Mouse (Mus musculus) cerebellum, postnatal 10 days (tissue): ENCODE results near the gene 4930469K13Rik.
A peak's percentile ranks its signal among the peaks of the same experiment; 100 is the strongest.
"Not testable (repeated sequence)": the region's sequence is repeated elsewhere in the genome, so short reads cannot be mapped to it uniquely, and the experiment has no call there.

ENCODE experiments used
- DNase-seq, 2 experiments: peaks; one replicate each; pipeline ENCODE4 v3.0.0; 2021; ENCODE audit warnings: mixed read lengths in 2 of 2

Gene 4930469K13Rik

DNA sequence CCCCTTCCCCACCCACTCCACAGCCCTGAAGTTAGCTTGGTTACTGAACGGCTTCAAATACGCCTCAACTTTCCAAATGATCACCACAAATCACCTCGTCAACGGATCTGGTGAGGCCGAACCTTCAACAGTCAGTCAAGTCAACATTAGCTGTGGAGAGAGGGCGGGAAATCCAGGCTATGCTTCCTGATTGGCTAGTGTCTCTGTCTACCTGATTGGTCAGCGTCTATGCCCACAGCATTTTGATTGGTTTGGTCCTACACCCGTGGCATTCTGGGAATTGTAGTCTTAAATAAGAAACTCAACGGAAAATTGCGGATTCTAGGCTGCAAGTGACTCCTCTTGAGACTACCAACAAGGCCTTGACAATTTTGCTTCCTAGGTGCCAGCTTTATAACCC lies at the start of gene 4930469K13Rik:
Gene 4930469K13Rik (minus strand): TSS at position 133 of the 400 bp plus-strand sequence.
- DNase-seq, result peak; percentile 44 to 46

- peak; percentile 31 to 35 for DNase-seq
Observed at GRCm38 (mm10) chr11:34146934-34147333, 48.6 kb upstream of the 4930469K13Rik start.

GRCm38 (mm10) chr11:34144421-34144820 lies 46.1 kb upstream of the 4930469K13Rik start:
- DNase-seq, result peak; percentile 61 to 74

GRCm38 (mm10) chr11:34143984-34144383 lies 45.6 kb upstream of the 4930469K13Rik start:
- no peak for DNase-seq

DNA sequence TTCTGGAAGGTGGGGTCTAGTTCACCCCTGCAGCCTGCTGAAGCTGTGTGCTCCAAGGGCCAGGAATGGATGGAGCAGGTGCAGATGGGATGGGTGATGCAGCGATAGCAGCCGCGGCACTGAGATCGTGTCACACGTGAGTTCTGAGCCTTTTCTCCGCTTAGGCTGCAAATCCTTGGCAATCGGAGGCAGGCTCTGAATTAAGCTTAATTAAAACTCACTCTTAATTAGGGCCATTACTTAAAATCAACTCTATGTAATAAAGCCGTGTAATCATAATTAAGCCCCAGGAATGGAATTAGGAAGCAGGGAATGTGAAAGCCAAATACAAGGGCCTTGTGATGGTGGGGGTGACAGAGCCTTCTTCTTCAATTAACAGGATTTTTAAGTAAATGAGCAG lies 40.9 kb upstream of the 4930469K13Rik start:
- no peak for DNase-seq

DNA sequence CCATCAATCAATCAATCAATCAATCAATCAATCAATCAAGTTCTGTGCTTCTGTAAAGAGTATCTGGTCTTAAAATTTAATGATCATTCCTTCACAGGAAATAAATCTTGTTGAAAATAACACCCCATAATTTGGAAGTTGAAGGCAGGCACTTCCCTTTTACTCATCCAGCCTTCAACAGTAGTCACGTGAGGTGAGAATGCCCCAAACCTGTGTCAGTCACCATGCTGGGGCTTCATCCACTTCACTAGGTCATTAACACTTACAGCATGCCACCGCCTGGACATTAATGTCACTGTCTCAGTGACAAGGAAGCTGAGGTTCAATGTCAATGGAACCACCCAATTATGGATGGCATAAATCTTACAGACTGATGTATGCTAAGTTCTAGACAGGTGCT lies 30.1 kb upstream of the 4930469K13Rik start:
- DNase-seq, result no peak

- DNase-seq, result not testable (repeated sequence)
Observed at GRCm38 (mm10) chr11:34125727-34126126, 27.4 kb upstream of the 4930469K13Rik start.

DNA sequence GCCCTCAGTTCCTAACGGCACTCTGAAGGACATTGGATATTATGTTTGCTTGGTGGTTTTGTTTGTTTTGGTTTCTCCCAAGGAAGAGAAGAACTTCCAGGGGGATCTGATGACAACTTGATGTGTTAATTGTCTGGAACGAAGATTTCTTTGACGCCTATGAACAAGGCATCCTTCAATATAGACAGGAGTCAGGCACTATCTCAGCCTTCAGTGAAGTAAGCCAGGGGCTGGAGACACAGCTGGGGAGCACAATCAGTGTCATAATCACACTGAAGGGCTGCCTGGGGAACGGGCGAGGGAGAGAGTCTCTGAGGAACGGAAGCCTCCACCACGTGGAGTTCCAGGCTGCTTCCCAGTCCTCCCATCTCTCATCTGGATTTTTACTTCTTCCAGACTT lies 26.5 kb upstream of the 4930469K13Rik start:
- no peak for DNase-seq

- DNase-seq, result peak; percentile 72
Observed at GRCm38 (mm10) chr11:34123147-34123546, 24.8 kb upstream of the 4930469K13Rik start.

DNA sequence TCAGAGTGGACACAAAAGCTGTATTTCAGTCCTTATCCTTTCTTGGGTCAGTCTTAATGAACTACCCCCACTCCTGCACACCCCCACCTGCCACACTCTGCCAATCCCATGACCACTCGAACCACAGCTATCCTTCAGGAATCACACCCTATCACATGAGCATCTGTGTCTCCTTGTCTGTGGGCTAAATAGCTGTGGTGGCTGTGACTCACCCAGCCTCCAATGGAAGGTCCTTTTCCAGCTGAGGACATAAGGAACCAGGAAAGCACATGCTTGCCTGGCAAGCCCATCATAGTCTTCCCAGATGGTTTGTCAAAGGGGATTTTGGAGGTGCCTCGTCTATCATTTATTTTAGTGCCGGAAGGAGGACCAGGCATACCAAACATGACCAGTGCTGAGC lies 20.0 kb upstream of the 4930469K13Rik start:
- DNase-seq, result no peak

GRCm38 (mm10) chr11:34117581-34117980 lies 19.2 kb upstream of the 4930469K13Rik start:
- no peak for DNase-seq

DNA sequence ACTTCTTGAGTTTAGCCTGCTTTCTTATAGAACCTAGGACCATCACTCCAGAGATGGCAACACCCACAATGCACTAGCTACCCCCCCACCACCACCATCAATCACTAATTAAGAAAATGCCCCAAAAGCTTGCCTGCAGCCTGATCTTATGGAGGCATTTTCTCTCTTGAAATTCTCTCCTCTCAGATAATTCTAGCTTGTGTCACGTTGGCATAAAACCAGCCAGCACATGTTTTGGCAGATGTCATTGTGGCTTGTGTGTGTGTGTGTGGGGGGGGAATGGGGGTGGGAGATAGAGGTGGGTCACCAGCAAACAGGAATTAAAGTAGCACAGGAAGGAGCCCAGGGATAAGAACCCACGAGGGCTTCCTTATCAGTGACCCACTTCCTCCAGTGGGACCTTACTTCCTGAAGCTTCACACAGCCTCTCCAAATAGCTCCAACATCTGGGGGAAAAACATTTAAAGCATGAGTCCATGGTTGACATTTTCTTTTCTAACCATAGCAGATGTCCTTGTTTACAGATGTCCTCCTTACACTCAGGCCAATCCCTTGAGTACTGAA lies 18.3 kb upstream of the 4930469K13Rik start:
- no peak for DNase-seq

GRCm38 (mm10) chr11:34113760-34114159 lies 15.4 kb upstream of the 4930469K13Rik start:
- DNase-seq, result no peak

- peak; percentile 28 to 51 for DNase-seq
Observed at GRCm38 (mm10) chr11:34112781-34113380, 14.5 kb upstream of the 4930469K13Rik start.

DNA sequence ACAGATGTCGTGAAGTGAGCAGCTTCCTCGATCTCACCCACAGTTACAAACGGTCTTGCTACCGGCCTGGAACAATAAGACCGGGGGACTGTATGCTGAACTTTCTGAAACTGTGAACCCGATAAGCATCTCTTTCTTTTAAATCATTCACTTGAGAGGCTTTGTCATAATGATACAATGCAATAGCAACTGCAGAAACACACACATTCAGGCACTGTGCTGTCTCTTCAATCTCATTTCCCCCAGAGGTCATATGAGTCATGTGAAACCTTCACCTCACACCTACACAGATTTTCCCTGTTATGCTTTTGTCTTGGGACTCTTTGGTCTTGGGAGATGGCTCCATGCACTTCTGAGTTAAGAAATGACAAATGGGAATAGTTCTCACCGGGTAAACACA lies 13.6 kb upstream of the 4930469K13Rik start:
- DNase-seq, result no peak

GRCm38 (mm10) chr11:34109260-34109659 lies 10.9 kb upstream of the 4930469K13Rik start:
- no peak for DNase-seq

GRCm38 (mm10) chr11:34104919-34105318 lies 6.6 kb upstream of the 4930469K13Rik start:
- no peak for DNase-seq

DNA sequence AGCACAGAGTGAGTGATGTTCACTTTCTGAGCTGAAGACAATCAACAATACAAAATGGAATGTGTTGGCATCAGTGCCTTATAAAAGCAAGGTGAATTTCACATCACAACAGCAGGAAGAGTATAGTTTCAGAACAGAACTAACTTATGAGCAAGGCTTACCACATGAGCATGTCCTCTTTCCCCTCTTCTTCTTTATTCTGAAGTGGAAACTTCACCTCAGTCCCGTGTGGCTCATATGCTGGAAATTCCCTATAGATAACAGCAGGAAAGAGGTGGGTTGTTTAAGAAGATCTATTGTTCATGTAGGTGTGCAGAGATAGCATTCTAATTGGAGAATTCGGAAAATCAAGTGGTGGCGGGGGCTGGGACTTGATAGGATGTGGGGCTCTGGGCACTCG lies 3.5 kb upstream of the 4930469K13Rik start:
- no peak for DNase-seq

- no peak for DNase-seq
Observed at GRCm38 (mm10) chr11:34087064-34087463, 11.3 kb downstream of the 4930469K13Rik start.

GRCm38 (mm10) chr11:34086164-34086751 lies 12.1 kb downstream of the 4930469K13Rik start:
- DNase-seq, result no peak

GRCm38 (mm10) chr11:34084639-34085038 lies 13.7 kb downstream of the 4930469K13Rik start:
- DNase-seq, result no peak

GRCm38 (mm10) chr11:34083795-34084194 lies 14.6 kb downstream of the 4930469K13Rik start:
- DNase-seq, result no peak

DNA sequence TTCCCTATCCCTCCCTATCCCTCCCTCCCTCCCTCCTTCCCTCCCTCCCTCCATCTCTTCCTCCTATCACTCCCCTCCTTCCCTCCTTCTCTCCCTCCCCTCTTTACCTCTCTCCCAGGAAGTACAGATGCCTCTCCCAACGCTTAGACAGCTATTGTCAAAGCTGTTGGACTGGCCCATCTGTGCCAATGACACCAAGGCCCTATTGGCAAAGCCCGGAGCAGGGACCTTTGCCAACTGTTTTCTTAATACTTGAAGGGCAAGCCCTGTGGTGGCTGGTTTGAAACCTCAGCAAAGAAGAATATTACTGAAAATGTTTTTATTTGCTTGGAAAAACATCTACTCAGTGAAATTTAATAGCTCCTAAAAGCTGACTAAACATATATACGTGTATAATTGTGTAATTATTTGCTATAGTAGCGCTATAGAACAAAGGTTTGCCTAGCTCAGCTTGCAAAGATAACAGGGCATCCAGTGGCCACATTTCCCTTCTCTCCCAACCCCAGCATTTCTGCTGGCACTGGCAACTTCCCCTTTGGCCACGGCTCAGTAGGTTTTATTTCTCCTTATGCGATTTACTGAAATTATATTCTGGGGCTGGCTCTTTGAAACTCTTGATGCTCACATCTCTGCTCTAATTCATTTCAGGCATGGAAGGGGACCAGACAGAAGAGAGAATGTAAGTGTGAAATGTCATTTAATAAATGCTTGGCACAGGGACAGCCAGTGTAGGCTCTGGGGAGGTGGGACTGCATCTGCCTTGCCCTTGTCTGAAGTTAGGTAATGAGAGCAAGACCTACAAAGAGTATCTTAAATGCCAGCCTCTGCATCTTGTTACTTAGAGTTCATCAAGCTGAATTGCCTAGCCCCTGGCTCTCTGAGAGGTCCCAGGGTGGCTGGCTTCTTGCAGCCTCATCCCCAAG lies 18.6 kb downstream of the 4930469K13Rik start:
- peak; percentile 82 for DNase-seq
